Mouse (Mus musculus) ES-E14 (cell line): ENCODE measurements at regions not wholly inside any gene's neighbourhood (a gene's known extent, or its start where the extent isn't known, plus 50 kb on each side); places are given as distances from the start of the nearest gene placed in this dataset.

Experiments
- CHD2 ChIP-seq: IDR thresholded peaks from 2 replicates; pipeline ENCODE4 v1.6.1; 2014; ENCODE audit warnings: mild to moderate bottlenecking, low read depth, low read length, inconsistent platforms
- ZC3H11A ChIP-seq: IDR thresholded peaks from 2 replicates; pipeline ENCODE4 v1.6.1; 2012; ENCODE audit warnings: low read depth, mild to moderate bottlenecking, inconsistent platforms, low read length, borderline replicate concordance
- ZNF384 ChIP-seq: IDR thresholded peaks from 2 replicates; pipeline ENCODE4 v1.6.1; 2012; ENCODE audit warnings: low read depth, low read length, inconsistent platforms

- TF ChIP-seq CHD2 (no peak), ZNF384 (no peak), ZC3H11A (no peak)
Observed at GRCm38 (mm10) chr15:95715941-95716340, 60.2 kb upstream of the Dbx2 start.
